13 mouse cellular contexts compared by ENCODE assay signal in the genomic region with DNA sequence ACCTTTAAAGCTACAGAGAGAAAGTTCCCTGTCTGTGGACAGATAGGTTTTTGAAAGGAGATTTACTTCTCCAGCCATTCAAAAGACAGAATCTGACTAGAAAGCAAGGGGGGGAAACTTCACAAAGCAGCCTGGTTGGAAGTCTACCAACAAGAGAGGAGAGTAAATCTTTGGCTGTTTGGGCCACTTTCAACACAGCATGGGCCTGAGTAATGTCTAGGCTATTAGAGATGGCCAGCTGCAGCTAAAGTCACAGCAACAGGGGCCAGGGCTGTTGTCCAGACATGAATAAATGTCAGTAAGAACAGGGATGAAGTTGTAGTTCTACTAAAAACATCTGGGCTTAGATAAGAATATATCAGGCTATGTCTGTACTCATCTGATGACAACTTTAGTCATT. TPM values are rescaled to one million over a fixed set of nuclear protein-coding genes. Genes with fewer than 3 reads are reported as not detected.
DNase-seq lines count a peak whose midpoint lies in the region.
"Had no signal": no experiment of that assay in that cellular context is flagged by ENCODE, and none has a peak within 500 bp of the region (broad histone marks: within the 10 kb centered on the region; RNA-seq: fewer than 3 reads in every experiment).

No protein-coding gene starts in this region.

- peak; percentile 9 for DNase-seq in gastrocnemius, adult 18-20 months (ENCODE audit: low spot score)
- no peak for DNase-seq in gastrocnemius, adult 8-10 months (ENCODE audit: low spot score in 2 of 2)
- peak; percentile 15 for DNase-seq in left cerebral cortex, postnatal 4 days
- DNase-seq in left cerebral cortex, adult 11 months (ENCODE audit: low spot score), result no peak
- DNase-seq in adipocyte (ENCODE audit: low spot score), result peak; percentile 90
- peak; percentile 43 for DNase-seq in lung, postnatal 36 days
- no peak for DNase-seq in thymus, postnatal 25 days
- DNase-seq in thymus, postnatal 14 days, result no peak
- DNase-seq: B cell, adult 2 months; kidney, postnatal 36 days; layer of hippocampus, postnatal 36 days; thymus, postnatal 4 days had no signal

- intact Hi-C loops in left cerebral cortex, postnatal 4 days (cut with DNase I), result no loop called here

RNA-seq across cellular contexts. Expression of a gene that starts 2.0 kb away (rescaled TPM):
- 100 to 1,000 TPM in 1 of 2 experiments, 10 to 100 TPM in 1; 79.2 to 225 TPM for total RNA-seq in gastrocnemius, adult 18-20 months (2021)
- total RNA-seq in gastrocnemius, adult 8-10 months (2022), result 100 to 1,000 TPM in 2 of 4 experiments, 10 to 100 TPM in 2; 93.1 to 126 (median 105) TPM
- 100 to 1,000 TPM; 112 to 125 TPM for total RNA-seq in left cerebral cortex, postnatal 4 days (2021)

RNA-seq across cellular contexts. Expression of a gene that starts 51.0 kb away (rescaled TPM):
- 10 to 100 TPM; 60.6 to 68.5 TPM for total RNA-seq in gastrocnemius, adult 18-20 months (2021)
- 10 to 100 TPM; 64.2 to 78.9 (median 74.6) TPM for total RNA-seq in gastrocnemius, adult 8-10 months (2022)
- under 1 TPM in 1 of 2 experiments, not detected in 1; 0.54 TPM for total RNA-seq in left cerebral cortex, postnatal 4 days (2021)
- total RNA-seq: common myeloid progenitor, adult 5-6 weeks had no signal

Comparison
In these comparisons a context has a peak if more than half of its experiments do, and no peak if none do; other contexts are left out.
1. DNase-seq: peak in gastrocnemius, adult 18-20 months (single experiment), left cerebral cortex, postnatal 4 days (single experiment), adipocyte (single experiment) and lung, postnatal 36 days (single experiment); none in gastrocnemius, adult 8-10 months (0 of 2), left cerebral cortex, adult 11 months (single experiment), thymus, postnatal 25 days (single experiment) and thymus, postnatal 14 days (single experiment).
2. RNA of a gene that starts 51.0 kb away (total RNA-seq): 64.2 to 78.9 TPM in gastrocnemius, adult 8-10 months and 60.6 to 68.5 TPM in gastrocnemius, adult 18-20 months; 0.54 TPM in left cerebral cortex, postnatal 4 days; every median in the first group is over 10 times any median in the second.